Mouse (Mus musculus) small intestine, adult 2 months (tissue): ENCODE results near the gene 6430548M08Rik.

Source experiments
- CTCF ChIP-seq: fragments of 200-500 bp; IDR thresholded peaks from 2 replicates; pipeline ENCODE4 v1.5.1; 2012; ENCODE audit warnings: low read depth, mild to moderate bottlenecking, control low read depth, inconsistent platforms, low read length, moderate library complexity, mixed read lengths; ENCODE audit not compliant: insufficient replicate concordance, insufficient read length; ENCODE audit errors: extremely low read depth
- POLR2A ChIP-seq: fragments of 200-500 bp; IDR thresholded peaks from 2 replicates; pipeline ENCODE4 v1.6.1; 2012; ENCODE audit warnings: low read depth, mild to moderate bottlenecking, control low read depth, inconsistent platforms, low read length, moderate library complexity

- TF ChIP-seq CTCF (peak; percentile 99), POLR2A (no peak)
Observed at GRCm38 (mm10) chr8:120179027-120179431, 65.1 kb downstream of the 6430548M08Rik start.
